Mouse (Mus musculus): Measurements from ENCODE around the gene Pdhx. TPM values are rescaled to one million over a fixed set of nuclear protein-coding genes. Genes with fewer than 3 reads are reported as not detected.

Gene Pdhx
- polyA plus RNA-seq, 1 experiment from 2014 or later, result 18.1 TPM

DNA sequence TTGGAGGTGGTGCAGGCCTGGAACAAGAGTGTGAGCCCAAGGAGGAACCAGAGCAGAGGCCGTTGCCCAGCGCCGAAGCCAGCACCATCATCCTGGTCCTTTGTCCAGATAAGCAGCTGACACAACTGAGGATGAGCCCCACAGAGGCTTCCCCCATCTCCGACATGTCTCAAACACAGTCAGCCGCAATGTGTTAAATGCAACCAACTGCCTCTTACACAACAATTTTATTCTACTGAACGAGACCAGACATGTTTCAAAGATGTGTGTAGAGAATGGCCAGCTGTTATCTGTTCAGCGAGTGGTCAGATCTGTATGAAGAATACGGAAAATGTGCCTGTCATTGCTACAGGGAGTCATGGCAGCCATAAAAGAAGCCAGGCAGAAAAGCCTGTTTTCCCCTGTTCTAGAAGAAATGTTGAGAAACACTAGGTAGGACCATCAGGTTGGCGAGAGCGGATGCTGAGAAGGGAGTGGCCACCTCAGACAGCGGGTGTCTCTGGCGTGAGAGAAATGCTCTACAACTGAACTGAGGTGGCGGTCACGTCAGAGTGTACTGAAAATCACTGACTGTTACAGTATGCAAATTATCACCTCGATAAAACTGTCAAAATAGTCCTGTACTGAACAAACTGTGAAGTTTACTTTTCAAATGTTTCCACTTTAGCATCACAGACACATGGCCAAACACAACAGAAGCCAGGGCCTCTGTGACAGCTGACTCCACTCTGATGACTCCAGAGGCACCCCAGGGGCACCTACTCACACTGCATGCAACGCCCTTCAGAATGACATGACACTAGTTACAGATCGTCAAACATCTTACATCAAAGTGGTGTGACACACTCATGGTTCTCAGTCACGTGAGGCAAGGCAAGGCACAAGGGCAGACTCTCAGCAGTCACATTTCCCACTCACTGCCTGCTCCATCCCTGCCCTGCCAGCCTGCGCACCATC is 21.1 kb downstream of the Pdhx start:
- Histone ChIP-seq H3K27me3 (ENCODE audit: insufficient read depth, low read length) (no peaks in the 10 kb centered on the region), H3K4me2 (ENCODE audit: low read depth, low read length) (no peak overlapping the region), H3K4me1 (ENCODE audit: insufficient read depth) (no peaks in the 10 kb centered on the region), H3K9ac (replicated peaks) (no peak overlapping the region), H3K36me3 (replicated peaks; ENCODE audit: insufficient read depth, low read length) (0 out of 2 replicates have a peak, but pooled peaks cover 2% of the 10 kb centered on the region), H3K9me3 (ENCODE audit: low read length) (no peaks in the 10 kb centered on the region), H3K27ac (ENCODE audit: low read depth) (no peak overlapping the region), H3K4me3 (ENCODE audit: low read depth, low read length) (no peak overlapping the region)
- 79% methylated on average over 19 of the region's 19 CpGs for WGBS (ENCODE audit: insufficient replicate concordance)
- ATAC-seq, result no peak
- DNase-seq, result no peak
- no peak for TF ChIP-seq EP300 (IDR thresholded peaks at IDR 0.05; ENCODE audit: low read depth)
- TF ChIP-seq CTCF (IDR thresholded peaks at IDR 0.05; ENCODE audit: low read depth), result no peak

DNA sequence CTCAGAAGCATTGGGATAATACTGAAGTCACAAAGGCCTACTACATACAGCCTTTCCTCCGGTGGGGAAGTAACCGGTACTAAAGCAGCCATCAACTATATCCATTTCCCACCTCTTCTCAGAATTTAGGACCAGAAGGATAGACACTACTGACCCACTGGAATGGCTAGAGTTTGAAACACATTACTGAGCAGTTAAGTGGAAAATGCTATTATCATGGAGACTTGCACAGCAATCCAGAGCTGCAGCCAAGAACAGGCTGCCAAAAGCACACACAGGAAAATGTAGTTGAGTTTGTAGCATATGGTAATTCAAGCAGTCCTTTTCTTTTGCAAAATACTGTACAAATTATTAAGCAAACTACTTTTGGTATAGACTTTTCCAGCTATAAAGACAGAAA is 28.0 kb downstream of the Pdhx start:
- Histone ChIP-seq H3K4me1 (ENCODE audit: insufficient read depth) (no peaks in the 10 kb centered on the region), H3K27ac (ENCODE audit: low read depth) (no peak overlapping the region), H3K27me3 (ENCODE audit: insufficient read depth, low read length) (no peaks in the 10 kb centered on the region), H3K4me3 (ENCODE audit: low read depth, low read length) (no peak overlapping the region), H3K9ac (replicated peaks) (no peak overlapping the region), H3K36me3 (replicated peaks; ENCODE audit: insufficient read depth, low read length) (peaks cover 5% of the 10 kb centered on the region; the same call in 1 of the 2 replicates), H3K9me3 (ENCODE audit: low read length) (no peaks in the 10 kb centered on the region), H3K4me2 (ENCODE audit: low read depth, low read length) (no peak overlapping the region)
- TF ChIP-seq EP300 (IDR thresholded peaks at IDR 0.05; ENCODE audit: low read depth) (no peak), CTCF (IDR thresholded peaks at IDR 0.05; ENCODE audit: low read depth) (no peak)
- no peak for DNase-seq
- ATAC-seq, result no peak
- WGBS (ENCODE audit: insufficient replicate concordance), result 95% methylated on average over 2 of the region's 2 CpGs

GRCm38 (mm10) chr2:103040896-103041295 is 32.4 kb downstream of the Pdhx start:
- no peak overlapping the region for H3K4me3 ChIP-seq (ENCODE audit: low read depth, low read length)
- H3K27ac ChIP-seq (ENCODE audit: low read depth), result no peak overlapping the region
- no peak overlapping the region for H3K9ac ChIP-seq (replicated peaks)
- H3K27me3 ChIP-seq (ENCODE audit: insufficient read depth, low read length), result no peaks in the 10 kb centered on the region
- WGBS (ENCODE audit: insufficient replicate concordance), result 90% methylated on average over 8 of the region's 8 CpGs
- no peak for TF ChIP-seq EP300 (IDR thresholded peaks at IDR 0.05; ENCODE audit: low read depth)
- TF ChIP-seq CTCF (IDR thresholded peaks at IDR 0.05; ENCODE audit: low read depth), result no peak
- DNase-seq (no peak), ATAC-seq (no peak)
- H3K4me2 ChIP-seq (ENCODE audit: low read depth, low read length), result no peak overlapping the region
- peaks cover 11% of the 10 kb centered on the region; the same call in 1 of the 2 replicates for H3K36me3 ChIP-seq (replicated peaks; ENCODE audit: insufficient read depth, low read length)
- no peaks in the 10 kb centered on the region for H3K4me1 ChIP-seq (ENCODE audit: insufficient read depth)
- no peaks in the 10 kb centered on the region for H3K9me3 ChIP-seq (ENCODE audit: low read length)

GRCm38 (mm10) chr2:103037831-103038230 is 35.5 kb downstream of the Pdhx start:
- no peak overlapping the region for H3K4me2 ChIP-seq (ENCODE audit: low read depth, low read length)
- ATAC-seq, result no peak
- peaks cover 13% of the 10 kb centered on the region; the same call in 1 of the 2 replicates for H3K36me3 ChIP-seq (replicated peaks; ENCODE audit: insufficient read depth, low read length)
- WGBS (ENCODE audit: insufficient replicate concordance), result 81% methylated on average over 4 of the region's 4 CpGs
- H3K4me3 ChIP-seq (ENCODE audit: low read depth, low read length), result no peak overlapping the region
- no peak overlapping the region for H3K9ac ChIP-seq (replicated peaks)
- DNase-seq, result no peak
- no peaks in the 10 kb centered on the region for H3K4me1 ChIP-seq (ENCODE audit: insufficient read depth)
- no peaks in the 10 kb centered on the region for H3K9me3 ChIP-seq (ENCODE audit: low read length)
- H3K27me3 ChIP-seq (ENCODE audit: insufficient read depth, low read length), result no peaks in the 10 kb centered on the region
- TF ChIP-seq CTCF (IDR thresholded peaks at IDR 0.05; ENCODE audit: low read depth) (no peak), EP300 (IDR thresholded peaks at IDR 0.05; ENCODE audit: low read depth) (no peak)
- H3K27ac ChIP-seq (ENCODE audit: low read depth), result no peak overlapping the region

DNA sequence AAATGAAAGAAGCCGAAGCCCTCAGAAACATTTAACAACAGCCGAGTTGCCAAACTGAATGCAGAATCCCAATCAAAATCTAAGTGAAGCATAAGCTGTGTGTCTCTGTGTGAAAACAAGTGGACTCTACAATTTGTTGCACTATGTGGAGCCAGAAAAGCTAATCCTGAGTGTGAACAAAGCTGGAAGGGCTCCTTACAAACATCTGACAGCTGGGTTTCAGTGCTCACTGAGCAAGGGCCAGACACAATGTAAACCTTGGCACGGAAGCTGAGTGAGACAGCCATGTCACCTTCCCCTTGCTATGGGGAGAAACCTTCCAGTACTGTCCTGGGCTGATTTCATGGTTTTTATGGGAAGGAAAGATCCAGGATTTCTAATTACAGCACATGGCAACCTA is 50.6 kb downstream of the Pdhx start:
- no peak for DNase-seq
- ATAC-seq, result no peak
- Histone ChIP-seq H3K27me3 (ENCODE audit: insufficient read depth, low read length) (no peaks in the 10 kb centered on the region), H3K9ac (replicated peaks) (no peak overlapping the region), H3K36me3 (replicated peaks; ENCODE audit: insufficient read depth, low read length) (peaks cover 18% of the 10 kb centered on the region), H3K4me2 (ENCODE audit: low read depth, low read length) (no peak overlapping the region), H3K9me3 (ENCODE audit: low read length) (no peaks in the 10 kb centered on the region), H3K4me1 (ENCODE audit: insufficient read depth) (no peaks in the 10 kb centered on the region), H3K27ac (ENCODE audit: low read depth) (no peak overlapping the region), H3K4me3 (ENCODE audit: low read depth, low read length) (no peak overlapping the region)
- WGBS (ENCODE audit: insufficient replicate concordance), result 84% methylated on average over 3 of the region's 3 CpGs
- TF ChIP-seq EP300 (IDR thresholded peaks at IDR 0.05; ENCODE audit: low read depth), result no peak

GRCm38 (mm10) chr2:103020191-103020987 is 52.9 kb downstream of the Pdhx start:
- Histone ChIP-seq H3K9me3 (ENCODE audit: low read length) (no peaks in the 10 kb centered on the region), H3K36me3 (replicated peaks; ENCODE audit: insufficient read depth, low read length) (peaks cover 18% of the 10 kb centered on the region), H3K4me2 (ENCODE audit: low read depth, low read length) (no peak overlapping the region), H3K9ac (replicated peaks) (no peak overlapping the region), H3K4me1 (ENCODE audit: insufficient read depth) (peaks cover 4% of the 10 kb centered on the region), H3K27ac (ENCODE audit: low read depth) (no peak overlapping the region), H3K27me3 (ENCODE audit: insufficient read depth, low read length) (no peaks in the 10 kb centered on the region), H3K4me3 (ENCODE audit: low read depth, low read length) (no peak overlapping the region)
- 79% methylated on average over 4 of the region's 4 CpGs for WGBS (ENCODE audit: insufficient replicate concordance)
- TF ChIP-seq CTCF (IDR thresholded peaks at IDR 0.05; ENCODE audit: low read depth) (0 out of 2 replicates have a peak, but pooled peaks have one; percentile 2), EP300 (IDR thresholded peaks at IDR 0.05; ENCODE audit: low read depth) (no peak)
- ATAC-seq (no peak), DNase-seq (no peak)

Measured in liver, postnatal 0 days (tissue).